ENCODE assay signal across 8 mouse cellular contexts in genomic region chr9:62812216-62813049, GRCm38 (mm10). TPM values are rescaled to one million over a fixed set of nuclear protein-coding genes. Genes with fewer than 3 reads are reported as not detected.
DNase-seq lines count a peak whose midpoint lies in the region; ATAC-seq and TF ChIP-seq lines count a peak whose summit lies in the region.

No protein-coding gene starts in this region.

- DNase-seq in cerebellum, postnatal 14 days: no peak
- no peak for DNase-seq in lung, postnatal 4 days
- DNase-seq in midbrain, postnatal 0 days (ENCODE audit: low spot score): peak; percentile 46
- DNase-seq in ovary, postnatal 14 days (ENCODE audit: low spot score): no peak
- DNase-seq in urinary bladder, adult 18-20 months (ENCODE audit: low spot score in 2 of 2): no peak

- no peaks in the 10 kb centered on the region for H3K9me3 ChIP-seq in lung, embryonic 15.5 days
- H3K9me3 ChIP-seq in hindbrain, embryonic 15.5 days: no peaks in the 10 kb centered on the region
- no peaks in the 10 kb centered on the region for H3K9me3 ChIP-seq in midbrain, postnatal 0 days (ENCODE audit: low read length)

- peak overlapping the region; percentile 100 for H3K4me3 ChIP-seq in lung, embryonic 15.5 days
- peak overlapping the region; percentile 98 for H3K4me3 ChIP-seq in hindbrain, embryonic 15.5 days
- peak overlapping the region; percentile 98 for H3K4me3 ChIP-seq in midbrain, postnatal 0 days (ENCODE audit: low read depth, low read length)

- no peaks in the 10 kb centered on the region for H3K36me3 ChIP-seq in lung, embryonic 15.5 days
- no peaks in the 10 kb centered on the region for H3K36me3 ChIP-seq in hindbrain, embryonic 15.5 days
- H3K36me3 ChIP-seq in midbrain, postnatal 0 days (ENCODE audit: insufficient read depth, low read length): no peaks in the 10 kb centered on the region

- no peaks in the 10 kb centered on the region for H3K27me3 ChIP-seq in lung, embryonic 15.5 days
- no peaks in the 10 kb centered on the region for H3K27me3 ChIP-seq in hindbrain, embryonic 15.5 days
- H3K27me3 ChIP-seq in midbrain, postnatal 0 days (ENCODE audit: insufficient read depth, low read length): no peaks in the 10 kb centered on the region

- peak overlapping the region; percentile 98 for H3K27ac ChIP-seq in lung, embryonic 15.5 days
- H3K27ac ChIP-seq in hindbrain, embryonic 15.5 days (replicated peaks): peak overlapping the region; percentile 99
- peak overlapping the region; percentile 88 for H3K27ac ChIP-seq in midbrain, postnatal 0 days (ENCODE audit: low read depth, low read length)

- WGBS in lung, embryonic 15.5 days: 15% methylated on average over 14 of the region's 14 CpGs
- WGBS in hindbrain, embryonic 15.5 days: 11% methylated on average over 14 of the region's 14 CpGs
- 5% methylated on average over 14 of the region's 14 CpGs for WGBS in midbrain, postnatal 0 days

- peak overlapping the region; percentile 85 for H3K4me2 ChIP-seq in lung, embryonic 15.5 days
- H3K4me2 ChIP-seq in hindbrain, embryonic 15.5 days: peak overlapping the region; percentile 65
- H3K4me2 ChIP-seq in midbrain, postnatal 0 days (ENCODE audit: low read depth, low read length, poor library complexity, severe bottlenecking): peak overlapping the region; percentile 76

- H3K9ac ChIP-seq in lung, embryonic 15.5 days: peak overlapping the region; percentile 99
- H3K9ac ChIP-seq in hindbrain, embryonic 15.5 days: peak overlapping the region; percentile 99
- H3K9ac ChIP-seq in midbrain, postnatal 0 days (replicated peaks; ENCODE audit: low read length, poor library complexity, severe bottlenecking): peak overlapping the region; percentile 95

- peaks cover 30% of the 10 kb centered on the region for H3K4me1 ChIP-seq in lung, embryonic 15.5 days
- peaks cover 33% of the 10 kb centered on the region for H3K4me1 ChIP-seq in hindbrain, embryonic 15.5 days (replicated peaks)
- peaks cover 17% of the 10 kb centered on the region; the same call in 1 of the 2 replicates for H3K4me1 ChIP-seq in midbrain, postnatal 0 days (ENCODE audit: insufficient read depth, low read length)

- no peak for TF ChIP-seq CTCF in midbrain, postnatal 0 days (IDR thresholded peaks at IDR 0.05)

- ATAC-seq in cerebellum, adult (ENCODE audit: insufficient number of reproducible peaks, low FRiP score, low TSS enrichment): peak; percentile 7; the same call in 1 of the 2 replicates
- no peak for ATAC-seq in lung, embryonic 15.5 days (ENCODE audit: borderline replicate concordance, extremely low read depth, low FRiP score, low TSS enrichment)
- ATAC-seq in hindbrain, embryonic 15.5 days (ENCODE audit: low FRiP score, low read depth): peak; percentile 27; the same call in 1 of the 2 replicates
- peak; percentile 51; the same call in 1 of the 2 replicates for ATAC-seq in midbrain, postnatal 0 days (ENCODE audit: low FRiP score)

RNA-seq across cellular contexts. Expression of gene Fem1b, which starts 0.7 kb away (rescaled TPM):
- polyA plus RNA-seq in lung, embryonic 15.5 days (2015; fragmentation: Nextera tagmentation; extraction: Ambion mirVana): 20.8 and 21.7 TPM in 2 replicates
- 53.0 and 53.5 TPM in 2 replicates for polyA plus RNA-seq in hindbrain, embryonic 15.5 days (2015; fragmentation: Nextera tagmentation; extraction: Ambion mirVana)
- total RNA-seq in midbrain, postnatal 0 days (2014; rRNA removed): 193 and 233 TPM in 2 replicates
- 36.5 and 42.0 TPM in 2 replicates for polyA plus RNA-seq in midbrain, postnatal 0 days (2015; fragmentation: Nextera tagmentation; extraction: Ambion mirVana)

RNA-seq across cellular contexts. Expression of gene Cln6, which starts 26.2 kb away (rescaled TPM):
- polyA plus RNA-seq in lung, embryonic 15.5 days (2015; fragmentation: Nextera tagmentation; extraction: Ambion mirVana): 19.6 and 22.4 TPM in 2 replicates
- polyA plus RNA-seq in hindbrain, embryonic 15.5 days (2015; fragmentation: Nextera tagmentation; extraction: Ambion mirVana): 6.2 and 7.0 TPM in 2 replicates
- 13.2 and 14.2 TPM in 2 replicates for total RNA-seq in midbrain, postnatal 0 days (2014; rRNA removed)
- polyA plus RNA-seq in midbrain, postnatal 0 days (2015; fragmentation: Nextera tagmentation; extraction: Ambion mirVana): 7.3 and 7.4 TPM in 2 replicates

RNA-seq across cellular contexts. Expression of gene Calml4, which starts 45.4 kb away (rescaled TPM):
- polyA plus RNA-seq in lung, embryonic 15.5 days (2015; fragmentation: Nextera tagmentation; extraction: Ambion mirVana): 11.8 and 12.8 TPM in 2 replicates
- 15.4 and 19.5 TPM in 2 replicates for polyA plus RNA-seq in hindbrain, embryonic 15.5 days (2015; fragmentation: Nextera tagmentation; extraction: Ambion mirVana)
- 3.2 TPM in 2 replicates for total RNA-seq in midbrain, postnatal 0 days (2014; rRNA removed)
- polyA plus RNA-seq in midbrain, postnatal 0 days (2015; fragmentation: Nextera tagmentation; extraction: Ambion mirVana): 4.9 and 5.1 TPM in 2 replicates
